Mouse (Mus musculus) lung, embryonic 16.5 days (tissue): ENCODE measurements around the gene Far2. TPM values are rescaled to one million over a fixed set of nuclear protein-coding genes. Genes with fewer than 3 reads are reported as not detected.
"Not testable (repeated sequence)": the region's sequence is repeated elsewhere in the genome, so short reads cannot be mapped to it uniquely, and the experiment has no call there.

ENCODE experiments used
- ATAC-seq: fragments of 200-750 bp; cut with Nextera tagmentation; 2 replicates; pipeline ENCODE4 v1.8.0; 2017; ENCODE audit warnings: low read depth, mild to moderate bottlenecking, moderate library complexity
- H3K27ac ChIP-seq: fragments of 300-500 bp; sonication (generic); 2 replicates; pipeline ENCODE4 v1.5.1; 2014; ENCODE audit warnings: mild to moderate bottlenecking, control low read depth, low read length
- H3K27me3 ChIP-seq: fragments of 300-500 bp; sonication (generic); 2 replicates; pipeline ENCODE4 v1.6.1; 2014; ENCODE audit warnings: low read depth, low read length, mixed read lengths; ENCODE audit not compliant: control insufficient read depth, insufficient read depth
- H3K36me3 ChIP-seq: fragments of 300-500 bp; sonication (generic); 2 replicates; pipeline ENCODE4 v1.6.1; 2014; ENCODE audit warnings: low read length; ENCODE audit not compliant: control insufficient read depth, insufficient read depth
- H3K4me1 ChIP-seq: fragments of 300-500 bp; sonication (generic); replicated peaks from 2 replicates; pipeline ENCODE4 v1.6.1; 2014; ENCODE audit warnings: low read length, mixed read lengths; ENCODE audit not compliant: control insufficient read depth, insufficient read depth
- H3K4me2 ChIP-seq: fragments of 300-500 bp; sonication (generic); 2 replicates; pipeline ENCODE4 v1.6.1; 2014; ENCODE audit warnings: low read depth, low read length, control low read depth
- H3K4me3 ChIP-seq: fragments of 300-500 bp; sonication (generic); 2 replicates; pipeline ENCODE4 v1.5.1; 2014; ENCODE audit warnings: mild to moderate bottlenecking, low read length, control low read depth
- H3K9ac ChIP-seq: fragments of 300-500 bp; sonication (generic); 2 replicates; pipeline ENCODE4 v1.6.1; 2014; ENCODE audit warnings: low read length, control low read depth
- H3K9me3 ChIP-seq: fragments of 300-500 bp; sonication (generic); 2 replicates; pipeline ENCODE4 v1.6.1; 2016; ENCODE audit warnings: low read length; ENCODE audit not compliant: control insufficient read depth
- WGBS: fragments of 180-500 bp; shearing (Covaris S2); extraction: QIAGEN DNeasy Blood & Tissue Kit; methylation state at CpG from one replicate; pipeline ENCODE4 v1.1.7; 2014; 5-methylcytosine and 5-hydroxymethylcytosine counted together
- polyA plus RNA-seq: library from polyadenylated mRNA; unstranded; fragments of >200 nt; fragmentation: Nextera tagmentation; extraction: Ambion mirVana; gene quantifications from 2 replicates; pipeline ENCODE4 v1.2.1, GENCODE M21; 2015

The Far2 gene
- polyA plus RNA-seq, 1 experiment from 2014 or later = 5.9 TPM

GRCm38 (mm10) chr6:148108741-148109472, 61.8 kb downstream of the Far2 start:
- Histone ChIP-seq H3K36me3 (no peaks in the 10 kb centered on the region), H3K27me3 (no peaks in the 10 kb centered on the region), H3K27ac (no peak overlapping the region), H3K9ac (no peak overlapping the region), H3K4me2 (no peak overlapping the region), H3K4me3 (no peak overlapping the region), H3K4me1 (no peaks in the 10 kb centered on the region), H3K9me3 (no peaks in the 10 kb centered on the region)
- ATAC-seq = 0 out of 2 replicates have a peak, but pooled peaks have one; percentile 15
- 34% methylated on average over 8 of the region's 8 CpGs for WGBS

- 82% methylated on average over 2 of the region's 2 CpGs for WGBS
- ATAC-seq = no peak
Measured at GRCm38 (mm10) chr6:148110996-148111633, 64.1 kb downstream of the Far2 start.

GRCm38 (mm10) chr6:148116371-148116770, 69.3 kb downstream of the Far2 start:
- ATAC-seq = peak; percentile 88
- Histone ChIP-seq H3K27me3 (no peaks in the 10 kb centered on the region), H3K4me2 (no peak overlapping the region), H3K9me3 (no peaks in the 10 kb centered on the region), H3K9ac (no peak overlapping the region), H3K4me1 (peaks cover 4% of the 10 kb centered on the region; the same call in 1 of the 2 replicates), H3K27ac (peak overlapping the region; percentile 58), H3K4me3 (no peak overlapping the region), H3K36me3 (no peaks in the 10 kb centered on the region)
- 54% methylated on average over 5 of the region's 5 CpGs for WGBS

More at GRCm38 (mm10) chr6:148110996-148111633, 64.1 kb downstream of the Far2 start:
- Histone ChIP-seq H3K4me2 (no peak overlapping the region), H3K9ac (no peak overlapping the region), H3K4me1 (no peaks in the 10 kb centered on the region), H3K36me3 (no peaks in the 10 kb centered on the region), H3K27me3 (no peaks in the 10 kb centered on the region), H3K27ac (no peak overlapping the region), H3K9me3 (no peaks in the 10 kb centered on the region), H3K4me3 (no peak overlapping the region)

GRCm38 (mm10) chr6:148116907-148117306, 69.8 kb downstream of the Far2 start:
- WGBS = 50% methylated on average over 3 of the region's 3 CpGs
- peak; percentile 39; the same call in 1 of the 2 replicates for ATAC-seq

GRCm38 (mm10) chr6:148117696-148118095, 70.6 kb downstream of the Far2 start:
- WGBS = 88% methylated on average over 1 of the region's 1 CpGs
- Histone ChIP-seq H3K9me3 (no peaks in the 10 kb centered on the region), H3K36me3 (no peaks in the 10 kb centered on the region), H3K4me2 (no peak overlapping the region), H3K27ac (no peak overlapping the region), H3K9ac (no peak overlapping the region), H3K27me3 (no peaks in the 10 kb centered on the region), H3K4me3 (no peak overlapping the region), H3K4me1 (peaks cover 4% of the 10 kb centered on the region; the same call in 1 of the 2 replicates)
- ATAC-seq = no peak

More at GRCm38 (mm10) chr6:148116907-148117306, 69.8 kb downstream of the Far2 start:
- Histone ChIP-seq H3K27me3 (no peaks in the 10 kb centered on the region), H3K36me3 (no peaks in the 10 kb centered on the region), H3K4me3 (no peak overlapping the region), H3K9me3 (no peaks in the 10 kb centered on the region), H3K9ac (no peak overlapping the region), H3K4me2 (no peak overlapping the region), H3K4me1 (peaks cover 4% of the 10 kb centered on the region; the same call in 1 of the 2 replicates), H3K27ac (peak overlapping the region; percentile 58)

GRCm38 (mm10) chr6:148120703-148121102, 73.6 kb downstream of the Far2 start:
- H3K4me2 ChIP-seq = no peak overlapping the region
- ATAC-seq = no peak
- no peaks in the 10 kb centered on the region for H3K27me3 ChIP-seq

GRCm38 (mm10) chr6:148126851-148127250, 79.8 kb downstream of the Far2 start:
- H3K27me3 ChIP-seq, H3K4me3 ChIP-seq, ATAC-seq, H3K4me1 ChIP-seq, H3K27ac ChIP-seq, H3K9me3 ChIP-seq, H3K36me3 ChIP-seq, H3K4me2 ChIP-seq, H3K9ac ChIP-seq: not testable (repeated sequence)
- 49% methylated on average over 10 of the region's 10 CpGs for WGBS

More at GRCm38 (mm10) chr6:148120703-148121102, 73.6 kb downstream of the Far2 start:
- Histone ChIP-seq H3K9ac (no peak overlapping the region), H3K36me3 (no peaks in the 10 kb centered on the region), H3K4me1 (peaks cover 4% of the 10 kb centered on the region; the same call in 1 of the 2 replicates), H3K4me3 (no peak overlapping the region), H3K9me3 (no peaks in the 10 kb centered on the region), H3K27ac (no peak overlapping the region)
- WGBS = 65% methylated on average over 1 of the region's 1 CpGs

- H3K27me3 ChIP-seq = no peaks in the 10 kb centered on the region
- H3K9ac ChIP-seq = no peak overlapping the region
- ATAC-seq = no peak
- H3K4me3 ChIP-seq = no peak overlapping the region
- no peaks in the 10 kb centered on the region for H3K4me1 ChIP-seq
- WGBS = 76% methylated on average over 10 of the region's 10 CpGs
- no peaks in the 10 kb centered on the region for H3K9me3 ChIP-seq
- H3K4me2 ChIP-seq = no peak overlapping the region
- H3K36me3 ChIP-seq = no peaks in the 10 kb centered on the region
- no peak overlapping the region for H3K27ac ChIP-seq
Measured at GRCm38 (mm10) chr6:148132314-148132713, 85.3 kb downstream of the Far2 start.

- no peak for ATAC-seq
- Histone ChIP-seq H3K9ac (no peak overlapping the region), H3K36me3 (no peaks in the 10 kb centered on the region), H3K27me3 (no peaks in the 10 kb centered on the region), H3K4me1 (no peaks in the 10 kb centered on the region), H3K4me2 (no peak overlapping the region), H3K4me3 (no peak overlapping the region), H3K27ac (no peak overlapping the region), H3K9me3 (no peaks in the 10 kb centered on the region)
Measured at GRCm38 (mm10) chr6:148133536-148133935, 86.5 kb downstream of the Far2 start.
